Mouse (Mus musculus): Measurements from ENCODE around the gene Tecr. TPM values are rescaled to one million over a fixed set of nuclear protein-coding genes. Genes with fewer than 3 reads are reported as not detected.

The Tecr gene
- polyA plus RNA-seq, 1 experiment, result not detected

- no peak for TF ChIP-seq POLR2A (IDR thresholded peaks at IDR 0.05; ENCODE audit: insufficient read depth, low read depth, low read length)
- no peak for TF ChIP-seq CTCF (IDR thresholded peaks at IDR 0.05; ENCODE audit: insufficient read depth, low read depth, low read length)
- Histone ChIP-seq H3K27ac (ENCODE audit: insufficient read depth, low read depth, low read length) (no peak overlapping the region), H3K4me3 (ENCODE audit: insufficient read depth, low read depth, low read length) (no peak overlapping the region), H3K4me1 (ENCODE audit: control insufficient read depth, insufficient read depth, low read length) (peaks cover 22% of the 10 kb centered on the region)
- WGBS, result 76% methylated on average over 9 of the region's 9 CpGs
These were observed 41.9 kb downstream of the Tecr start for GRCm38 (mm10) chr8:83565731-83566375.

DNA sequence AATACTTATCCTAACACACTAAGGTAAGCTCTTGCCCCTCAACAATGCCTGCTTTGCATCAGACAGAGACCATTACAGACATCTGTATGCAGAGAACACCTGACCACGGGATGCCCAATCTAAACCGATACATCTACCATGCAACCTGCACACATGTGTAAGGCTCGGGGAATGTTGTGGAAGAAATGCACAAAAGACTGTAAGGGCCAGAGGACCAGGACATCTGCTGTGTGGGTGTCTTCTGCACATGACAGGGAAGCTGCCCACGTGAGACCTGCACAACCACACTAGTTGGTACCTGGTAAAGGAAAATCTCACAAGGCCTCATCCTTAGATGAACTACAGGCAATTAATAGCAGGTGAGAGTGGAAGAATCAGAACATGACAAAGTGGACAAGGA, 44.5 kb downstream of the Tecr start:
- H3K4me1 ChIP-seq (ENCODE audit: control insufficient read depth, insufficient read depth, low read length), result peaks cover 9% of the 10 kb centered on the region
- no peak overlapping the region for H3K4me3 ChIP-seq (ENCODE audit: insufficient read depth, low read depth, low read length)
- no peak overlapping the region for H3K27ac ChIP-seq (ENCODE audit: insufficient read depth, low read depth, low read length)
- TF ChIP-seq CTCF (IDR thresholded peaks at IDR 0.05; ENCODE audit: insufficient read depth, low read depth, low read length) (no peak), POLR2A (IDR thresholded peaks at IDR 0.05; ENCODE audit: insufficient read depth, low read depth, low read length) (no peak)
- WGBS, result 79% methylated on average over 4 of the region's 4 CpGs

GRCm38 (mm10) chr8:83562669-83563068, 45.1 kb downstream of the Tecr start:
- no peak for TF ChIP-seq POLR2A (IDR thresholded peaks at IDR 0.05; ENCODE audit: insufficient read depth, low read depth, low read length)
- no peak for TF ChIP-seq CTCF (IDR thresholded peaks at IDR 0.05; ENCODE audit: insufficient read depth, low read depth, low read length)
- Histone ChIP-seq H3K4me1 (ENCODE audit: control insufficient read depth, insufficient read depth, low read length) (0 out of 2 replicates have a peak, but pooled peaks cover 4% of the 10 kb centered on the region), H3K4me3 (ENCODE audit: insufficient read depth, low read depth, low read length) (no peak overlapping the region), H3K27ac (ENCODE audit: insufficient read depth, low read depth, low read length) (no peak overlapping the region)
- WGBS, result 84% methylated on average over 3 of the region's 3 CpGs

DNA sequence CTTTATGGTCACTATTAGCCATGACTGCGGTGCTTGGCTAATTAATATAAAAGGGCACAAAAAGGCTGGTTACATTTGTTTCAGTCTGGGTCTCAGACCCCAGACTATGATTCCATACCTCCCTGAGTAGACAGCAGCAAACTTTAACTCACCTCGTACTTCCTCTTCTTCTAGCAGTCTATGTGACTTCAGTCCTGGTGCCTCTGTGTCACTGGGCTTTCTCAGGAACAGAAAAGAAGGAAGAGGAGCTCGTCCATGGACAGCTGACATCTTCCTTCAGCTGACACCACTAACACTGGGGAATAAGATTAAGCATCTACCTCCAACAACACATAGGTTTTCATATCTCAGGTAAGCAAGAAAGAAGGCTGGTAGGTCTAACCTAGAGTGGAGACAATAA, 72.0 kb downstream of the Tecr start, which contains the start of gene Olfr370:
Gene Olfr370 (plus strand): TSS at position 45 of the 400 bp plus-strand sequence.
- TF ChIP-seq CTCF (IDR thresholded peaks at IDR 0.05; ENCODE audit: insufficient read depth, low read depth, low read length), result no peak
- TF ChIP-seq POLR2A (IDR thresholded peaks at IDR 0.05; ENCODE audit: insufficient read depth, low read depth, low read length), result no peak
- Histone ChIP-seq H3K27ac (ENCODE audit: insufficient read depth, low read depth, low read length) (no peak within 1 kb of the TSS), H3K4me3 (ENCODE audit: insufficient read depth, low read depth, low read length) (no peak within 1 kb of the TSS), H3K4me1 (ENCODE audit: control insufficient read depth, insufficient read depth, low read length) (no peaks in the 10 kb centered on the region)
- WGBS, result 61% methylated on average over 3 of the region's 3 CpGs

- Histone ChIP-seq H3K4me3 (ENCODE audit: insufficient read depth, low read depth, low read length) (no peak overlapping the region), H3K27ac (ENCODE audit: insufficient read depth, low read depth, low read length) (no peak overlapping the region), H3K4me1 (ENCODE audit: control insufficient read depth, insufficient read depth, low read length) (no peaks in the 10 kb centered on the region)
- TF ChIP-seq POLR2A (IDR thresholded peaks at IDR 0.05; ENCODE audit: insufficient read depth, low read depth, low read length) (no peak), CTCF (IDR thresholded peaks at IDR 0.05; ENCODE audit: insufficient read depth, low read depth, low read length) (no peak)
- 87% methylated on average over 2 of the region's 2 CpGs for WGBS
These were observed 73.0 kb downstream of the Tecr start for GRCm38 (mm10) chr8:83534802-83535201.

Other genes with a start within 250 kb of the Tecr start
- gene Clgn, start 218.1 kb downstream of the Tecr start, polyA plus RNA-seq (2012; ENCODE audit: insufficient read depth, insufficient read length, low replicate concordance, missing spikeins), result not detected in 2 replicates
- gene Scoc, start 149.6 kb downstream of the Tecr start, polyA plus RNA-seq (2012; ENCODE audit: insufficient read depth, insufficient read length, low replicate concordance, missing spikeins), result not detected in 2 replicates
- gene Olfr370, start 72.2 kb downstream of the Tecr start, polyA plus RNA-seq (2012; ENCODE audit: insufficient read depth, insufficient read length, low replicate concordance, missing spikeins), result not detected in 2 replicates
- not detected in 2 replicates for gene Ndufb7, start 41.3 kb downstream of the Tecr start, polyA plus RNA-seq (2012; ENCODE audit: insufficient read depth, insufficient read length, low replicate concordance, missing spikeins)
- not detected in 2 replicates for gene Dnajb1, start 222 bp upstream of the Tecr start, polyA plus RNA-seq (2012; ENCODE audit: insufficient read depth, insufficient read length, low replicate concordance, missing spikeins)
- gene Gipc1, start 44.7 kb upstream of the Tecr start, polyA plus RNA-seq (2012; ENCODE audit: insufficient read depth, insufficient read length, low replicate concordance, missing spikeins), result not detected in 2 replicates
- gene Ptger1, start 58.7 kb upstream of the Tecr start, polyA plus RNA-seq (2012; ENCODE audit: insufficient read depth, insufficient read length, low replicate concordance, missing spikeins), result not detected in 2 replicates
- gene Pkn1, start 91.2 kb upstream of the Tecr start, polyA plus RNA-seq (2012; ENCODE audit: insufficient read depth, insufficient read length, low replicate concordance, missing spikeins), result not detected in 2 replicates
- gene Ddx39, start 107.2 kb upstream of the Tecr start, polyA plus RNA-seq (2012; ENCODE audit: insufficient read depth, insufficient read length, low replicate concordance, missing spikeins), result not detected in 2 replicates
- gene Adgre5, start 133.4 kb upstream of the Tecr start, polyA plus RNA-seq (2012; ENCODE audit: insufficient read depth, insufficient read length, low replicate concordance, missing spikeins), result not detected in 2 replicates

All from olfactory bulb, adult 2 months (tissue).